Mouse (Mus musculus) liver, embryonic 11.5 days (tissue): ENCODE results near the gene Iqce. TPM values are rescaled to one million over a fixed set of nuclear protein-coding genes. Genes with fewer than 3 reads are reported as not detected.
"Not testable (repeated sequence)": the region's sequence is repeated elsewhere in the genome, so short reads cannot be mapped to it uniquely, and the experiment has no call there.

Experiments
- ATAC-seq: fragments of 200-750 bp; cut with Nextera tagmentation; replicated peaks from 2 replicates; pipeline ENCODE4 v1.8.0; 2017; ENCODE audit warnings: moderate number of reproducible peaks, mild to moderate bottlenecking, moderate TSS enrichment, moderate library complexity; ENCODE audit not compliant: low FRiP score
- DNase-seq: peaks from one replicate; pipeline ENCODE4 v3.0.0-alpha.2; 2017; ENCODE audit warnings: low spot score
- H3K27ac ChIP-seq: fragments of 300-500 bp; sonication (generic); 2 replicates; pipeline ENCODE4 v1.5.1; 2014; ENCODE audit warnings: mild to moderate bottlenecking, low read depth, low read length, control low read depth
- H3K27me3 ChIP-seq: fragments of 300-500 bp; sonication (generic); replicated peaks from 2 replicates; pipeline ENCODE4 v1.6.1; 2014; ENCODE audit warnings: low read length, mixed read lengths; ENCODE audit not compliant: control insufficient read depth, insufficient read depth
- H3K36me3 ChIP-seq: fragments of 300-500 bp; sonication (generic); 2 replicates; pipeline ENCODE4 v1.6.1; 2014; ENCODE audit warnings: mild to moderate bottlenecking, low read length, moderate library complexity, mixed read lengths; ENCODE audit not compliant: control insufficient read depth, insufficient read depth
- H3K4me1 ChIP-seq: fragments of 300-500 bp; sonication (generic); replicated peaks from 2 replicates; pipeline ENCODE4 v1.6.1; 2014; ENCODE audit warnings: low read length, mixed read lengths; ENCODE audit not compliant: control insufficient read depth, insufficient read depth
- H3K4me2 ChIP-seq: fragments of 300-500 bp; sonication (generic); 2 replicates; pipeline ENCODE4 v1.6.1; 2014; ENCODE audit warnings: mild to moderate bottlenecking, control low read depth, moderate library complexity
- H3K4me3 ChIP-seq: fragments of 300-500 bp; sonication (generic); 2 replicates; pipeline ENCODE4 v1.5.1; 2014; ENCODE audit warnings: low read depth, low read length, control low read depth
- H3K9ac ChIP-seq: fragments of 300-500 bp; sonication (generic); 2 replicates; pipeline ENCODE4 v1.6.1; 2014; ENCODE audit warnings: low read depth, low read length, control low read depth
- H3K9me3 ChIP-seq: fragments of 300-500 bp; sonication (generic); 2 replicates; pipeline ENCODE4 v1.6.1; 2016; ENCODE audit warnings: low read length, inconsistent platforms, mixed read lengths; ENCODE audit not compliant: control insufficient read depth
- WGBS: fragments of 180-500 bp; shearing (Covaris S2); extraction: QIAGEN DNeasy Blood & Tissue Kit; methylation state at CpG from one replicate; pipeline ENCODE4 v1.1.7; 2014; 5-methylcytosine and 5-hydroxymethylcytosine counted together
- polyA plus RNA-seq: library from polyadenylated mRNA; unstranded; fragments of >200 nt; fragmentation: Nextera tagmentation; extraction: Ambion mirVana; gene quantifications from 2 replicates; pipeline ENCODE4 v1.2.1, GENCODE M21; 2014

Iqce gene
- polyA plus RNA-seq, 1 experiment from 2014 or later, result 14.4 TPM

DNA sequence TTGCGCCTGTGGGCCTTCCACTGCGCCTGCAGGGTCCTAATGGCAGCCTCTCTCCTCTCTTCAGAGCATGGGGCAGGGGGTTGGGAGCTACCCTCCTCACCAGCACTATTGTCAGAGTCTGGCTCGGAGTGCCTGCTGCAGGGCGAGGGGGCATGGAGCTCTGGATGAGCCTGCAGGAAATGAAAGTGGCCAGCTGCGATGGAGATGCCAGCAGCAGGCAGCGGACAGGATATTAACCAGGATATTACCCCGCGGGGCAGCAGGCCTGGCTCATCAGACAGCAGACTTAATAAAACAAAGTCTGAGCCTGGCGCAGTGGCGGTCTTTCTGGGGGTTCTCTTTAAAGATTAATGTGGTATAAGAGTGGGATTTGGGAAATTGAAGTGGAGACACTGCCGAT lies 27.1 kb downstream of the Iqce start:
- Histone ChIP-seq H3K4me1 (no peaks in the 10 kb centered on the region), H3K27ac (no peak overlapping the region), H3K27me3 (no peaks in the 10 kb centered on the region), H3K9ac (no peak overlapping the region), H3K4me3 (no peak overlapping the region), H3K9me3 (no peaks in the 10 kb centered on the region), H3K36me3 (peaks cover 5% of the 10 kb centered on the region; the same call in 1 of the 2 replicates), H3K4me2 (no peak overlapping the region)
- 88% methylated on average over 11 of the region's 11 CpGs for WGBS
- DNase-seq, result no peak
- no peak for ATAC-seq

DNA sequence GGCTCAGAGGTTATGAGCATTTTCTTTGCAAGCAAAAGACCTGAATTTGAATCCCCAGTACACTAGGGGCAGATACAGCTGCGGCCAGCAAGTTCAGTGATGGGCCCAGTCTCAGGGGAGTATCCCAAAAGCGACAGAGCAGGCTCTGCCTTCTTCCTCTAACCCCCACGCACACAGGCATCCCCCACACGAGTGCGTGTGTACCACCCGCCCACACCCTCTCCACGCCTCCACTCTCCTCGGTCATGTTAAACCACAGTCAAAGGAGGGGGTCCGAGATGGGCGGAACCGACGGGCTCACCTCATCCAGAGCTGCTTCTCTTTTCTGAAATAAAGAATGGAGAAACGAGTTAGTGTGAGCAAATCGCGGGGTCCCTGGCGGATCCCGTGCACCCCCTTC lies 28.1 kb downstream of the Iqce start:
- no peaks in the 10 kb centered on the region for H3K27me3 ChIP-seq
- H3K4me3 ChIP-seq, result no peak overlapping the region
- H3K9ac ChIP-seq, result no peak overlapping the region
- no peak for ATAC-seq
- no peaks in the 10 kb centered on the region for H3K4me1 ChIP-seq
- no peak overlapping the region for H3K4me2 ChIP-seq
- DNase-seq, result no peak
- WGBS, result 79% methylated on average over 17 of the region's 17 CpGs
- no peak overlapping the region for H3K27ac ChIP-seq
- H3K36me3 ChIP-seq, result peaks cover 9% of the 10 kb centered on the region; the same call in 1 of the 2 replicates
- 0 out of 2 replicates have a peak, but pooled peaks cover 2% of the 10 kb centered on the region for H3K9me3 ChIP-seq

DNA sequence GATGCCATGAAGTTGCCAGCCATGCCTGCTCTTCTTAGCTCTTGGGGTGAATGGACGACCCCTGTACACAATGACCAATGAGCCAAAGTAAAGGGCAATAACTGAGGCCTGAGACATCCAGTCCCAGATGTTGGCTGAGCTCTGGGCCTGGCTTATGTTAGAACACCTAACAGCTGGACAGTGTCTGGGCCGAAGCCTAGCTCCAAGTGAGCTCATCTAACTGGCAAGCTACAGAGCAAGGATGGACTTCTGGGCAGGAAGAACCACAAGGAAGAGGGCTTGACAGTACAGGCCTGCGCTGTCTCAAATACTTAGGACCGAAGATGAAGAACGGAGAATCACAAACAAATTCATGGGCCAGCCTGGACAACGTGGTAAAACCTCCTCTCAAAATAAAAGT lies 29.6 kb downstream of the Iqce start:
- 84% methylated on average over 6 of the region's 6 CpGs for WGBS
- peaks cover 15% of the 10 kb centered on the region; the same call in 1 of the 2 replicates for H3K36me3 ChIP-seq
- H3K4me1 ChIP-seq, H3K27ac ChIP-seq, H3K27me3 ChIP-seq, H3K4me3 ChIP-seq, H3K9ac ChIP-seq, H3K9me3 ChIP-seq, DNase-seq, ATAC-seq, H3K4me2 ChIP-seq: not testable (repeated sequence)

DNA sequence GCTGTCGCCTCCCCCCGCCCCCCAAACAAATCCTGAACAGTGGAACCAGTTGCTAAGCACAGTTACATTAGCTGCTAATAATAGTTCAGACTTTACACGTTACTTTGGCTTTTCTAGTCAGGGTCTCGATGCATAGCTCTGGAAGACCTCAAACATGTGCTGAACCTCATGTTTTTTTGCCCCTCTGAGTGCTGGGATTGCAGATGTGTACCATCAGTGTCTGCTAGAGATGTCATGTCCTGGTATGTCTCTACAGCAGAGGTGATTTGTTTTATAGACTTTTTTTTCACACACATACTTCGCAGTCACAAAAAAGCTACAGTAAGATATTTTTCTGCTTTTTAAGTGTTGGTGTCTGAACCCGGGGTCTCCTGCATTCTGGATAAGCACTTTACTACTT lies 30.1 kb downstream of the Iqce start:
- Histone ChIP-seq H3K4me3 (no peak overlapping the region), H3K27ac (no peak overlapping the region), H3K9ac (no peak overlapping the region), H3K9me3 (peaks cover 6% of the 10 kb centered on the region; the same call in 1 of the 2 replicates), H3K4me2 (no peak overlapping the region), H3K36me3 (peaks cover 15% of the 10 kb centered on the region; the same call in 1 of the 2 replicates), H3K4me1 (no peaks in the 10 kb centered on the region), H3K27me3 (no peaks in the 10 kb centered on the region)
- 84% methylated on average over 6 of the region's 6 CpGs for WGBS
- no peak for ATAC-seq
- DNase-seq, result no peak

DNA sequence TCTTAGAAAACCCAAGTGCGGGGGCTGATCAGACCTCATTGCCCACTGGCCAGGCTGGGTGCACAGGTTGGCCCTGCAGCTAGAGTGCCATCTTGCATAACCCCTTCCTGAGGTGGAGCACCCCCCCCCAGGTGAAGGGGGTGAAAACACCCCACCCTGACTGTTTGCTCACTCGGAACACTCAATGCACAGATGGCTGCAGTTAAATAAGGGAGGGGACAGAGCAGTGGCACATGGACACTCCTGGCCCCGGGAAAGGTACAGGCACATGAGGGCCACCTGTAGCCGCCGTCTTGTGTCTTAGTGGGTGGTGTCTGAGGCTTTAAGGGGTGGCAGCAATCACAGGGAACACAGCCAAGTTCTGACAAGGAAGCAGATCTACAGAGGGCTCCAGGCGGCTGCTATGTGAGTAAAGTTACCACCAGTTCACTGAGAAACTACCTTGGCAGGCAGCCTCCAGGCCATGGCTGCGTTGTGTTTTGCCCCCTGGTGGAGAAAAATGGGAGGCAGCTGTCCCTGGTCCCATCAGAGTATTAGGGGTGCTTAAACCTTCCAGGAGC lies 38.5 kb downstream of the Iqce start:
- Histone ChIP-seq H3K9me3 (peaks cover 2% of the 10 kb centered on the region; the same call in 1 of the 2 replicates), H3K4me1 (peaks cover 17% of the 10 kb centered on the region), H3K4me3 (no peak overlapping the region), H3K9ac (no peak overlapping the region), H3K27ac (no peak overlapping the region), H3K36me3 (peaks cover 2% of the 10 kb centered on the region; the same call in 1 of the 2 replicates), H3K4me2 (no peak overlapping the region), H3K27me3 (no peaks in the 10 kb centered on the region)
- DNase-seq (no peak), ATAC-seq (0 out of 2 replicates have a peak, but pooled peaks have one; percentile 44)
- 57% methylated on average over 7 of the region's 7 CpGs for WGBS

DNA sequence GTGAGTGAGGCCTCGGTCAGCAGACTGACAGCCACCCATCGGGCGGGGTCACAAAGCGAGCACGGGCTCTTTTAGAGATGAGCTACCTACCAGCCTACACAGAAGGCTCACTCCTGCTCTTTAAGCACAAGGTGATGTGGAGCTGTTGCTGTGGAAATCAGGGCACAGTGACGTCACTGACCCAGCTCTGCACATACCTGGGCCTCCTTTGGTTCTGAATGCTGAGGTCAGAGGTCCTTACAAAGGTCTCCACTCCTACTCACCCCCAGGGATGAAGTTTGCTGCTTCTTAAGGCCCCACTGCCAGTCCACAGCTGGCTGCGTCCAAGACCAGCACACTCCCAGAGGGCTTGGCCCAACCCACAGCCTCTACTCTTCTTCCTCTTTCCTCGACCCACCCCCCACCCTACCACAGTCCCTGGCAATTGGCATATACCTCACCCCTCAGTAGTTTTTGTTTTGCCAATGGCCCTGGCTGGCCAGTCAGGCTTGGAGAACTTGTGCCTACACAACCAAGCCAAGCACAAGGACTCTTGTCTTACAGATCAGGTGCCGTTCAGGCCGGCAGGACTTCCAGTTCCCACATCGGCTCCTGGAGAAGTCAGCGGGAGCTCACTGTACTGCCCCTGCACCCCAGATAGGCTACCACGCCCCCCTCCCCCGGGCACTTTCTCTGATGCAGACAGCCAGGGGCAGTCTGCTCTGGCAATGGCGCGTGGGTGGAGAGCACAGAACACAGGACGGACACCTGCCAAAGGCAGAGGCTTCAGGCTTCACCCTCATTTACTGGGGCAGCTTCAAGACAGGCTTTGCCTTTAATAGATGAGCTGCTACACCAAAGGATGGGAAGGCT lies 39.2 kb downstream of the Iqce start:
- no peaks in the 10 kb centered on the region for H3K36me3 ChIP-seq
- no peak overlapping the region for H3K9ac ChIP-seq
- H3K27me3 ChIP-seq, result no peaks in the 10 kb centered on the region
- no peak overlapping the region for H3K27ac ChIP-seq
- H3K4me3 ChIP-seq, result no peak overlapping the region
- WGBS, result 66% methylated on average over 17 of the region's 17 CpGs
- peaks cover 17% of the 10 kb centered on the region for H3K4me1 ChIP-seq
- no peak overlapping the region for H3K4me2 ChIP-seq
- DNase-seq, result no peak
- ATAC-seq, result no peak; the same call in 1 of the 2 replicates
- no peaks in the 10 kb centered on the region for H3K9me3 ChIP-seq

DNA sequence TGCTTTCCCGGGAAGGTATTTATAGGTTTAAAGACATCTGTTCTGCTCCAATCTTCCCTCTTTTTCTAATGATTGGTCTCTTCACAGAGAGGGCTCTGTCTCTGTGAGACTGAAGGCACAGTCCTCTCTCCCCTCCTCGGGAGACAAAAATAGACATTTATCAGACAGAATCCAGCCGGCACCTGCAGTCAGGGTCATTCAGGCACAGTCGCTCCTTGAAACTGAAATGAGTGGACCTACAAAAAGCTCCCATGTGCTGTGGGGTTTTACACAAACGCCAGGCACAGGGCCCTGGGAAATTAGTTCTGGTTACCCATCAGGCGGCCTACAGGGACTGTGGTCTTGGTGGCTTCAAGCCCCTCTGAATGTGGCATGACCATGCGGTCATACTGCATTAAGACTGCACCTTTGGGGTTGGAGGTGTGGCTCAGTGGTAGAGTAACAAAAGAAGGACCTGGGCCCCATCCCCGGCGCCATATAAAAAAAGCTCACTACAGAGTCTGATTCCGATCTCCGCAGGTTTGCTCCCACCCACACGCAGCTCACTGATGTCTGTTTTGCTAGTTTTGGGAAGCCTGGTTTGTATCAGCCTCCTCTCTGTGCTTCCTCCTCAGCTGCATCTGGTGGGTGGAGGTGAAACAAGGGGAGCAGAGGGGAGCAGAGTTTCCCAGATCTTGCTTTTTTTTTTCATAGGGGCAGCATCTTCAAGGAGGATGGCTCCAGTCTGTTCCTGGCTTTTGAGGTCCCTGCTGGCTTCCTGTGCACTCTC lies 40.1 kb downstream of the Iqce start:
- Histone ChIP-seq H3K9me3 (no peaks in the 10 kb centered on the region), H3K4me1 (peaks cover 17% of the 10 kb centered on the region), H3K4me2 (no peak overlapping the region), H3K36me3 (no peaks in the 10 kb centered on the region), H3K4me3 (no peak overlapping the region), H3K9ac (no peak overlapping the region), H3K27ac (no peak overlapping the region), H3K27me3 (no peaks in the 10 kb centered on the region)
- no peak for ATAC-seq
- no peak for DNase-seq
- 63% methylated on average over 12 of the region's 12 CpGs for WGBS

DNA sequence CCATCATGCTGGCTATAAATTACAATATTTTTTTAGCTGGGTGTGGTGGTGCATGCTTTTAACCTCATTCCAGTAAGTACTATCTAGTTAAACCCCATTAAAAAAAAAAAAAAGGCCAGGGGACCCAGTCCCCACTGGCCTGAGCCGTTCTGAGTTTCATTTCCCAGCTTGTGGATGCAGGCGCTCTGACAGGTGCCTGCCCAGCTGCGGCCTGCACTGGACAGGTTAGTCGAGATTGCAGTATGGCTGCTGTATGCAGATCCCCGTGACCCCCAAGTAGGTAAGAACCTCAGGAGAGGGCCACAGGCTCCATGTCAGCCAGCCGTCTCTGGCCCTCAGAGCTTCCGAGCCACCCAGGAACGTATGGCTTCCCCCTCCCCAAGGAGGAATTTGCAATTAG lies 40.8 kb downstream of the Iqce start:
- no peak overlapping the region for H3K4me2 ChIP-seq
- H3K36me3 ChIP-seq, result no peaks in the 10 kb centered on the region
- no peaks in the 10 kb centered on the region for H3K27me3 ChIP-seq
- ATAC-seq, result no peak
- WGBS, result 76% methylated on average over 8 of the region's 8 CpGs
- H3K9ac ChIP-seq, result no peak overlapping the region
- no peaks in the 10 kb centered on the region for H3K9me3 ChIP-seq
- H3K27ac ChIP-seq, result no peak overlapping the region
- H3K4me1 ChIP-seq, result peaks cover 17% of the 10 kb centered on the region
- no peak overlapping the region for H3K4me3 ChIP-seq
- DNase-seq, result no peak
